Mouse (Mus musculus) left cerebral cortex, postnatal 25 days (tissue): ENCODE measurements at regions not wholly inside any gene's neighbourhood (a gene's known extent, or its start where the extent isn't known, plus 50 kb on each side); places are given as distances from the start of the nearest gene placed in this dataset.
"Not testable (repeated sequence)": the region's sequence is repeated elsewhere in the genome, so short reads cannot be mapped to it uniquely, and the experiment has no call there.

ENCODE experiments used
- DNase-seq, 2 experiments: peaks; one replicate each; pipeline ENCODE4 v3.0.0; 2022; ENCODE audit warnings: low spot score in 2 of 2, mixed read lengths in 1 of 2
- intact Hi-C: fragments of 180-260 bp; cut with DNase I; formaldehyde crosslinking; loops from one replicate; pipeline ENCODE4 v1.15.1; 2025

GRCm38 (mm10) chr9:85920745-85921614, 78.8 kb downstream of the Tpbg start:
- no peak for DNase-seq
- intact Hi-C loops, result no loop called here

- DNase-seq, result no peak
- intact Hi-C loops, result no loop called here
These were observed 83.1 kb downstream of the Tpbg start for GRCm38 (mm10) chr9:85925259-85925658.

- intact Hi-C loops, result no loop called here
These were observed 90.0 kb downstream of the Tpbg start for GRCm38 (mm10) chr9:85932209-85932608.

GRCm38 (mm10) chr9:85943066-85943684, 101.0 kb downstream of the Tpbg start:
- DNase-seq, result not testable (repeated sequence)
- intact Hi-C loops, result loop anchor here (10.0 kb wide), 1 partner anchor 482 kb away; no protein-coding TSS in a partner anchor

More at GRCm38 (mm10) chr9:85932209-85932608, 90.0 kb downstream of the Tpbg start:
- DNase-seq, result peak in 1 of 2 experiments; percentile 69

GRCm38 (mm10) chr9:85948495-85949137, 106.4 kb downstream of the Tpbg start:
- intact Hi-C loops, result loop anchor here (5.0 to 10.0 kb wide), 2 partner anchors 259 to 476 kb away; no protein-coding TSS in a partner anchor

GRCm38 (mm10) chr9:85951777-85952176, 109.6 kb downstream of the Tpbg start:
- intact Hi-C loops, result no loop called here
- DNase-seq, result no peak

More at GRCm38 (mm10) chr9:85948495-85949137, 106.4 kb downstream of the Tpbg start:
- peak; percentile 46 to 90 for DNase-seq

- intact Hi-C loops, result no loop called here
- no peak for DNase-seq
These were observed 127.9 kb downstream of the Tpbg start for GRCm38 (mm10) chr9:85970076-85970475.

DNA sequence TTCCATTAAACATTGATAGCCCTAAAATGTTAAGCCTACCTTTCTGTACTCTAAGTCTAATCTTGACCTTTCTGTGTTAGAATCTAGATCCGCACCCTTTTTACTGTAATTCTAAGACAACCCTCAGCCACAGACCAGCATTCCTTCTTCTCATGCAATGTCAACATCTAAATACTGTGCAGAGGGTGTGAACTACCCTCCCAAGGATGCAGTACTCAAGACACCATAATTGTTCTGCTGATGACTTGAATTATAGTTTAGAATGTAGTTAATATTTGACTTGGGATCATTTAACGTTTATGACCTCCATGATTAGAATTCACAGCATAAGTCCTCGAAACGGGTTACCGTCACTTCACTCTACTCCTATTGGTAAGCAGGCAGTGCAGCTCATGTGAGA, 139.2 kb downstream of the Tpbg start:
- no peak for DNase-seq
- intact Hi-C loops, result no loop called here

- intact Hi-C loops, DNase-seq: not testable (repeated sequence)
These were observed 141.3 kb downstream of the Tpbg start for GRCm38 (mm10) chr9:85983516-85983915.

- intact Hi-C loops, result no loop called here
- no peak for DNase-seq
These were observed 143.5 kb downstream of the Tpbg start for GRCm38 (mm10) chr9:85985671-85986070.

- DNase-seq, result no peak
- intact Hi-C loops, result no loop called here
These were observed 144.0 kb downstream of the Tpbg start for GRCm38 (mm10) chr9:85986142-85986541.

DNA sequence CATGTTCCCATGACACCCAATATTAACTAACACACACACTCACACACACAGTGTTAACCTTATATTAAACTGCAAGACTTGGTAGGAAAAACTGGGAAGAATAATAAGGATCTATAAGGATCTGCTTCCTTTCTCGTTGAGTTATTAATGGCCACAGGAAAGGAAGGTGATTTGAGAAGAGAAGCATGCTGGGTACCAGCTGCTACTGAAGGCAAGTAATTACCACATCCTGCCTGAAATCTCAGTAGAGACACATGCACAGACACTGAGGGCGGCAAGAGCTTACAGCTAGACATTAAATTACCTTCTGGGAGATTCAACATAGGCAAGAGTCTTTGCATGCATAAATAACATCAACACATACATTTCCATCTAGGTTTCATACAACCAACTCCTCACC, 160.8 kb downstream of the Tpbg start:
- intact Hi-C loops, result no loop called here
- DNase-seq, result no peak

DNA sequence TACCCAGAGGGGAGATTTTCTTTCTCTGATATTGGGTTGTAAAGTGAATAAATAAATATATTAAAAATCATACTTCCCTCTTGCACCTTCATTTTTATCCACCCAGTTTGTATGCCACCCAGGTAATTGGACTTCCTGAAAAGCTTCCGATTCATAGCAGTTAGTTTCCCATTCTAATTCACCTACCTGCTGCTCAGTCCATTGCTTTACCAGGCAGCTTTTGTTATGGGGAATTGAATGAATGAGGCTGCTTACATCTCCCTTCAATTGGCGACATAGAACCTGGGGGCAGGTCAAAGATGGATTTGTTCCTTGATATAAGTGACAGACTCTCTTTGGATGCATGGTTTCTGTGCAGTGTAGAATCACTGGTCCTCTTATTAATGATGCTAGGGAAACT, 169.5 kb downstream of the Tpbg start:
- no peak for DNase-seq
- intact Hi-C loops, result no loop called here

DNA sequence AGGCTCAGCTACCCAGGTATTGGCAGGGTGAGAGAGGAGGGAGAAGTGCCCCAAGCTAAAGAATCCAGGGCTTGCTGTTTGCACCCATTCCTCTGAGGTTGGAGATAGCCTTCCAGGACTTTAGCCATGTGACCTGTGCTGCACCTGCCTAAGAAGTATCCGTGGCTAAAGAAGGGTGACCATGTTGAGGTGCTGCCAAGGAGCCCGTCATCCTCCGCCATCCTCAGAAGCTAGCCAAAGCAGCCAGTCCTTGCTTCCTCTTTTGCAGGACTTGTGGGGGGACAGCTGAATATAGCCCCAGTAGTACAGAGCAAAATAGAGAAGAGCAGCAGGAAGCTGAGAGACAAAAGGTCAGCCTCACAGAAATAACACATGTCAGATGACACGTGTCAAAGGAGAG, 173.7 kb downstream of the Tpbg start:
- DNase-seq, result no peak
- intact Hi-C loops, result no loop called here

GRCm38 (mm10) chr9:86020133-86020532, 178.0 kb downstream of the Tpbg start:
- no peak for DNase-seq
- intact Hi-C loops, result no loop called here

DNA sequence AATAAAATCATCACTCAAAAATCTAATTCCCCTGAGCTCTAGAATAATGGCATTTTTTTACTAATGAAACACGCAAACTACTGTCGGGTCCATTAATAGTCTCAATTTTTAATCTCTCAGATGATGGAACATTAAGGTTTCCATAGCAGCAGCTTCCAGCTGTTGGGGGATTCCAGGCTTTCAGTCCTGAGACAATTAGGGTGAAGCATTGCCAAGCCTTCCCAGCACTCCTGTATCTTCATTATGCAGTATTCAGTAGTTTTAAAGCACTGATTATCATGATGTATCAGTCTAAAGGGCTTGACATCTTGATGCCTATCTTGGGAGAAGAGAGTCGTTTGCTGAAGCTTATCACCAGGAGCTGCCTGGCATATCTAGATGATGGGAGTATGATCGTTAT, 178.6 kb downstream of the Tpbg start:
- intact Hi-C loops, result no loop called here
- DNase-seq, result no peak

- intact Hi-C loops, result no loop called here
- peak in 1 of 2 experiments; percentile 43 for DNase-seq
These were observed 188.6 kb downstream of the Tpbg start for GRCm38 (mm10) chr9:86030738-86031137.

GRCm38 (mm10) chr9:86044098-86044497, 201.9 kb downstream of the Tpbg start:
- DNase-seq, result no peak
- intact Hi-C loops, result no loop called here

DNA sequence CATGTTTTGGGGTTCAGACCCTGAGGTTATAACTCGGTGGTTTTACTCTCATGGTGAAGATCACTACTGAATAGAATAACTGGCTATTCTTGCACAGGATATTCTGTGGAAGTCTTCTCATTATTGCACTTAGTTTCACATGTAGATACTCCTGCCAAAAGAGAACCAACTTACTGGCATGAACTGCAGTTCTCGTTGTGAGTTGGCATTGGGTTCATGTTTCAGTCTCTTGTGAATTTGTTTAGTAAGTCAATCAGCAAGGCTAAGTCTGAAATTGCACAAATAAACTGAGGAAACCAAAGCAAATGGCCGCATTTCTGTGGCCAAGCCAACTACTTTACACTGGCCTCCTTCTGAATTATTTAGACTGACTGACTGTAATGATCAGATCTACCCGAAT, 215.9 kb downstream of the Tpbg start:
- intact Hi-C loops, result no loop called here
- no peak for DNase-seq

GRCm38 (mm10) chr9:86060049-86060448, 217.9 kb downstream of the Tpbg start:
- intact Hi-C loops, result no loop called here
- no peak for DNase-seq
